ENCODE assay signal across 8 mouse cellular contexts in the genomic region with DNA sequence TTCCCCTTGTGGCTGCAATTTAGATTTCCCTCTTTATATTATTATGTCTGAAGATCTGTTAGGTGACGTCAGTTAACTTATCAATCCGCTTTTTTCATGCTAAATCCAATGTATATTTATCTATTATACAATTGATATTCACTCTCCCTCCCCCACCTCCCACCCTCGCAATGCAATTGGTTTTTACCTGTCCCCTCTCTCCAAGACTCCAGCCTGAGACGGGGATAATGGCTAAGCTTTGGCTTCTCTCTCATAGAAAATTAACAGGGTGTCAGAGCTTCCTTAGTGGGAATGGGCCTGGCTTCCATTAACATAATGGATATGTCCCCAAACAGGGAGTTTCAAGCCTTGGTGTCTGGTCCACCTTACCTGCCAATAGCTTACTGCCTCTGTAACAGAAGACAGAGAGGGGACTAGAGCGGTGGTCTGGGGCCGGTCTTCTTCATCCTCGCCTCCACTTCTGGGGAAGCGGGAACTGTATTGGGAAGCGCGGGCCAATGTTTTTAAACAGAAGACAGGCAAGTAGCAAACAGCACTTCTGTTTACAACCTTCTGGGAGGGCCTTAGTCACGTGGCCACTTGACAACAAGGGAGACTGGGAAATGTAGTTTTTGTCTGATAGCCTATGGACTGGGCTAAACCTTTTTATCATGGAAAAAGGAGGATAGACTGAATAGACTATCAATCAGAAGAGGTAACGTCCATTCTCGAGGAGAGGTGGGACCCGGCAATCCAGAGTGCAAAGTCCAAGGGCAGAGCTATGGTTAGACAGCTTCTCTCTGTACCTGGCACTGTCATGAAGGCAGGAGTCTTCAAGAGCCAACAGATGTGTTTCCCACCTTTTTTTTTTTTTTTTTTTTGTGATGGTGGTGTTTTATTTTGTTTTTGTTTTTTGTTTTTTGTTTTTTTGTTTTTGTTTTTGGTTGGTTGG.
A peak's percentile ranks its signal among the peaks of the same experiment; 100 is the strongest.
DNase-seq lines count a peak whose midpoint lies in the region; ATAC-seq and TF ChIP-seq lines count a peak whose summit lies in the region.

No protein-coding gene starts in this region.

- no peak overlapping the region for H3K27ac ChIP-seq in forebrain, embryonic 11.5 days (ENCODE audit: low read depth, low read length)
- no peak overlapping the region for H3K27ac ChIP-seq in intestine, embryonic 14.5 days (ENCODE audit: low read depth)
- H3K27ac ChIP-seq in stomach, postnatal 0 days (replicated peaks) = no peak overlapping the region

- peak; percentile 36 for DNase-seq in MN1 (ENCODE audit: low spot score)
- DNase-seq in brain, embryonic 18.5 days (ENCODE audit: low read depth, low spot score) = peak; percentile 52
- no peak for DNase-seq in forebrain, embryonic 11.5 days (ENCODE audit: low spot score)
- DNase-seq in intestine, embryonic 14.5 days (ENCODE audit: low spot score) = peak; percentile 66
- peak; percentile 26 to 38 for DNase-seq in left cerebral cortex, postnatal 36 days (ENCODE audit: low spot score in 2 of 2)
- DNase-seq in stomach, postnatal 0 days (ENCODE audit: low spot score) = peak; percentile 51
- DNase-seq in thymus, postnatal 4 days = no peak

- ATAC-seq in forebrain, embryonic 11.5 days (replicated peaks; ENCODE audit: low FRiP score) = peak; percentile 74
- ATAC-seq in intestine, embryonic 14.5 days (replicated peaks; ENCODE audit: low FRiP score, low TSS enrichment, low read depth) = peak; percentile 71
- ATAC-seq in megakaryocyte-erythroid progenitor cell, adult 5-6 weeks (replicated peaks; ENCODE audit: low FRiP score, low TSS enrichment, poor library complexity, severe bottlenecking) = peak; percentile 94
- ATAC-seq in stomach, postnatal 0 days (ENCODE audit: low FRiP score, low TSS enrichment) = peak; percentile 80

- peak; percentile 29; the same call in 1 of the 2 replicates for TF ChIP-seq CTCF in stomach, postnatal 0 days (IDR thresholded peaks at IDR 0.05; ENCODE audit: low read depth)

- no peaks in the 10 kb centered on the region for H3K9me3 ChIP-seq in forebrain, embryonic 11.5 days (ENCODE audit: control insufficient read depth, low read length)
- H3K9me3 ChIP-seq in intestine, embryonic 14.5 days (ENCODE audit: control insufficient read depth, low read length) = no peaks in the 10 kb centered on the region
- H3K9me3 ChIP-seq in stomach, postnatal 0 days (ENCODE audit: control insufficient read depth, low read length) = no peaks in the 10 kb centered on the region

- no peaks in the 10 kb centered on the region for H3K27me3 ChIP-seq in forebrain, embryonic 11.5 days (ENCODE audit: control insufficient read depth, insufficient read depth, low read length)
- no peaks in the 10 kb centered on the region for H3K27me3 ChIP-seq in intestine, embryonic 14.5 days (replicated peaks; ENCODE audit: control insufficient read depth, insufficient read depth, low read length)
- no peaks in the 10 kb centered on the region for H3K27me3 ChIP-seq in stomach, postnatal 0 days (ENCODE audit: control insufficient read depth, insufficient read depth, low read length)

- H3K9ac ChIP-seq in forebrain, embryonic 11.5 days (ENCODE audit: low read length) = no peak overlapping the region
- H3K9ac ChIP-seq in intestine, embryonic 14.5 days (ENCODE audit: low read length) = peak overlapping the region; percentile 29; the same call in 1 of the 2 replicates
- peak overlapping the region; percentile 45; the same call in 1 of the 2 replicates for H3K9ac ChIP-seq in stomach, postnatal 0 days (ENCODE audit: low read length)

- 33% methylated on average over 14 of the region's 14 CpGs for WGBS in forebrain, embryonic 11.5 days
- 23% methylated on average over 14 of the region's 14 CpGs for WGBS in intestine, embryonic 14.5 days
- whole genome bisulfite sequencing in stomach, postnatal 0 days = 25% methylated on average over 14 of the region's 14 CpGs

- TF ChIP-seq EP300 in stomach, postnatal 0 days (optimal IDR thresholded peaks at IDR 0.05) = no peak

- H3K4me1 ChIP-seq in forebrain, embryonic 11.5 days (replicated peaks; ENCODE audit: control insufficient read depth, insufficient read depth, low read length) = no peaks in the 10 kb centered on the region
- H3K4me1 ChIP-seq in intestine, embryonic 14.5 days (replicated peaks; ENCODE audit: control insufficient read depth, insufficient read depth, low read length) = no peaks in the 10 kb centered on the region
- H3K4me1 ChIP-seq in stomach, postnatal 0 days (replicated peaks; ENCODE audit: control insufficient read depth, insufficient read depth) = no peaks in the 10 kb centered on the region

- H3K4me3 ChIP-seq in forebrain, embryonic 11.5 days (ENCODE audit: low read depth, low read length) = peak overlapping the region; percentile 21
- H3K4me3 ChIP-seq in intestine, embryonic 14.5 days (ENCODE audit: low read depth, low read length) = peak overlapping the region; percentile 33
- H3K4me3 ChIP-seq in stomach, postnatal 0 days (ENCODE audit: low read depth, low read length) = peak overlapping the region; percentile 32

- peak overlapping the region; percentile 51 for H3K4me2 ChIP-seq in forebrain, embryonic 11.5 days (ENCODE audit: low read depth, low read length, severe bottlenecking)
- H3K4me2 ChIP-seq in intestine, embryonic 14.5 days (ENCODE audit: low read length) = peak overlapping the region; percentile 56
- peak overlapping the region; percentile 52 for H3K4me2 ChIP-seq in stomach, postnatal 0 days (replicated peaks; ENCODE audit: low read depth)

- H3K36me3 ChIP-seq in forebrain, embryonic 11.5 days (ENCODE audit: control insufficient read depth, insufficient read depth, low read length) = no peaks in the 10 kb centered on the region
- H3K36me3 ChIP-seq in intestine, embryonic 14.5 days (ENCODE audit: control insufficient read depth, insufficient read depth, low read length) = no peaks in the 10 kb centered on the region
- no peaks in the 10 kb centered on the region for H3K36me3 ChIP-seq in stomach, postnatal 0 days (ENCODE audit: control insufficient read depth, insufficient read depth, low read length)

- intact Hi-C loops in left cerebral cortex, postnatal 36 days (cut with DNase I) = no loop called here

Comparison
In these comparisons a context has a peak if more than half of its experiments do, and no peak if none do; other contexts are left out.
1. DNase-seq: peak in MN1 (single experiment), brain, embryonic 18.5 days (single experiment), intestine, embryonic 14.5 days (single experiment), left cerebral cortex, postnatal 36 days (2 of 2) and stomach, postnatal 0 days (single experiment); none in forebrain, embryonic 11.5 days (single experiment) and thymus, postnatal 4 days (single experiment).
2. Peak in every context shown above with its lines, with median percentiles within 50 percentile points of each other: ATAC-seq, H3K4me2 ChIP-seq and H3K4me3 ChIP-seq.